Mouse (Mus musculus) brain, embryonic 14.5 days (tissue): ENCODE results near the gene Map7d3. TPM values are rescaled to one million over a fixed set of nuclear protein-coding genes. Genes with fewer than 3 reads are reported as not detected.

ENCODE experiments used
- DNase-seq: peaks from one replicate; pipeline ENCODE4 v3.0.0-alpha.2; 2011; ENCODE audit warnings: low read depth
- CTCF ChIP-seq: fragments of 200-500 bp; IDR thresholded peaks from 2 replicates; pipeline ENCODE4 v1.5.1; 2012; ENCODE audit warnings: inconsistent platforms, mild to moderate bottlenecking, moderate library complexity, borderline replicate concordance; ENCODE audit not compliant: insufficient read depth, insufficient read length; ENCODE audit errors: extremely low read depth
- POLR2A ChIP-seq: fragments of 200-500 bp; IDR thresholded peaks from 2 replicates; pipeline ENCODE4 v1.6.1; 2012; ENCODE audit warnings: mild to moderate bottlenecking, inconsistent platforms, borderline replicate concordance; ENCODE audit not compliant: poor library complexity, insufficient read depth, insufficient read length, severe bottlenecking; ENCODE audit errors: extremely low read depth
- polyA plus RNA-seq: library from polyadenylated mRNA; depleted of rRNA; stranded (reverse); fragments of >200 nt; gene quantifications from 2 replicates; pipeline ENCODE4 v1.2.3, GENCODE M21; 2012; rRNA removed

Gene Map7d3
- polyA plus RNA-seq, 1 experiment = 0.36 TPM

GRCm38 (mm10) chrX:56771751-56772150 lies 50.4 kb downstream of the Map7d3 start:
- no peak for DNase-seq
- no peak for TF ChIP-seq CTCF
- TF ChIP-seq POLR2A = no peak

- DNase-seq = no peak
- no peak for TF ChIP-seq POLR2A
- TF ChIP-seq CTCF = no peak
Observed at GRCm38 (mm10) chrX:56769838-56770237, 52.3 kb downstream of the Map7d3 start.

GRCm38 (mm10) chrX:56760257-56760760 lies 61.8 kb downstream of the Map7d3 start:
- TF ChIP-seq CTCF (no peak), POLR2A (no peak)
- DNase-seq = no peak

- TF ChIP-seq CTCF (no peak), POLR2A (no peak)
- DNase-seq = peak; percentile 15
Observed at GRCm38 (mm10) chrX:56756352-56756751, 65.8 kb downstream of the Map7d3 start.

- TF ChIP-seq CTCF = peak; percentile 37; the same call in 1 of the 2 replicates
- no peak for TF ChIP-seq POLR2A
Observed at GRCm38 (mm10) chrX:56755646-56756045, 66.5 kb downstream of the Map7d3 start.

GRCm38 (mm10) chrX:56753317-56754289 lies 68.5 kb downstream of the Map7d3 start:
- peak; percentile 72 for DNase-seq
- TF ChIP-seq CTCF = no peak
- TF ChIP-seq POLR2A = no peak

More at GRCm38 (mm10) chrX:56755646-56756045, 66.5 kb downstream of the Map7d3 start:
- DNase-seq = peak; percentile 47

GRCm38 (mm10) chrX:56752144-56752543 lies 70.0 kb downstream of the Map7d3 start:
- no peak for TF ChIP-seq POLR2A
- TF ChIP-seq CTCF = no peak
- no peak for DNase-seq

GRCm38 (mm10) chrX:56751536-56751935 lies 70.6 kb downstream of the Map7d3 start:
- DNase-seq = peak; percentile 12
- TF ChIP-seq POLR2A = no peak
- TF ChIP-seq CTCF = no peak

Other genes with a start within 250 kb of the Map7d3 start
- gene Mmgt1, start 224.3 kb downstream of the Map7d3 start, polyA plus RNA-seq = 37.8 and 45.5 TPM in 2 replicates
- gene Slc9a6, start 212.6 kb downstream of the Map7d3 start, polyA plus RNA-seq = 56.3 and 70.0 TPM in 2 replicates
- 204 and 237 TPM in 2 replicates for gene Fhl1, start 90.5 kb downstream of the Map7d3 start, polyA plus RNA-seq
- 0.01 TPM in 1 of 2 replicates, not detected in the other for gene Adgrg4, start 47.8 kb upstream of the Map7d3 start, polyA plus RNA-seq
- gene Brs3, start 220.7 kb upstream of the Map7d3 start, polyA plus RNA-seq = 0.10 and 0.16 TPM in 2 replicates
- gene Htatsf1, start 231.3 kb upstream of the Map7d3 start, polyA plus RNA-seq = 31.2 and 42.4 TPM in 2 replicates